Mouse (Mus musculus): ENCODE results near the gene Kif5a. TPM values are rescaled to one million over a fixed set of nuclear protein-coding genes. Genes with fewer than 3 reads are reported as not detected.

The Kif5a gene
- under 1 TPM; 0.23 to 0.53 TPM for total RNA-seq (2023)

DNA sequence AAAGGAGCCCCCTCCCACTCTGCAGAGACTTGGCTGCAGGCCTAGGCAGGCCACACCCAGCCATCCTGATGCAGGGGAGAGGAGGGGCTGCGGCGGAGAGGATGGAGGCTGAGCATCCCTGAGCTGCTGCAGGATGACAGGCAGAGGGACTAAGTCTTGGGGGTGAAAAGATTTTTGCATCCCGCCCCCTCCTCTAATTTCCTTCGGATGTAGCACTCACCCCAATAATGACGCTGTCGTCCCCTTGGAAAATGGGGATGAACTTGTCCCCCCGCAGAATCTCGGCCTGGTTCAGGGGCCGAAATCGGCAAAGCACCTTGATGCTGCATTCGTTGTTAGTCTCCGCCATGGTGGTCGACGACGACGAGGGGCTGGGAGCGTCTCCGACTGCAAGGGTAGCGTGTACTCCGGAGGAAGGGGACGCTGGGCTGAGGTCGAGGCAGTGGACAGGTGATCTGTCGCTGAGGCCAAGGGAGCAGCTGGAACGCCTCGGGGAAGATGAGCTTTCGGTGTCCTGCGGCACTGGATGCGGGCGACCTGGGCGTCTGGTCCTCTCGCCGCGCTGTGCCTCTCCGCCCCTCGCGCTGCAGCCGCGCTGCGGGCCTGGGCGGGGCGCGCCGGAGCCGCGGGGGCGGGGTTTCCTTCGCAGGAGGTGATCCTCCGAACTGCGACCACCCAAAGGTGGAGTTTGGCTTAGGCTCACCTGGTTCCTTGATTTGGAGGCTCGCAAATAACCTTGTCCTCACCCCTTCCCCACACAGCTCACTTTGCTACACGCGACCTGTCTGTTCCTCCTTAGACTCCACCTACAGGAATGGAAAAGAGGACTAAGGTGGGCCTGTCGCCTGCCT is at the start of gene Kif5a:
Gene Kif5a, minus strand, starts transcription at position 801 of the 851 bp plus-strand sequence.

DNA sequence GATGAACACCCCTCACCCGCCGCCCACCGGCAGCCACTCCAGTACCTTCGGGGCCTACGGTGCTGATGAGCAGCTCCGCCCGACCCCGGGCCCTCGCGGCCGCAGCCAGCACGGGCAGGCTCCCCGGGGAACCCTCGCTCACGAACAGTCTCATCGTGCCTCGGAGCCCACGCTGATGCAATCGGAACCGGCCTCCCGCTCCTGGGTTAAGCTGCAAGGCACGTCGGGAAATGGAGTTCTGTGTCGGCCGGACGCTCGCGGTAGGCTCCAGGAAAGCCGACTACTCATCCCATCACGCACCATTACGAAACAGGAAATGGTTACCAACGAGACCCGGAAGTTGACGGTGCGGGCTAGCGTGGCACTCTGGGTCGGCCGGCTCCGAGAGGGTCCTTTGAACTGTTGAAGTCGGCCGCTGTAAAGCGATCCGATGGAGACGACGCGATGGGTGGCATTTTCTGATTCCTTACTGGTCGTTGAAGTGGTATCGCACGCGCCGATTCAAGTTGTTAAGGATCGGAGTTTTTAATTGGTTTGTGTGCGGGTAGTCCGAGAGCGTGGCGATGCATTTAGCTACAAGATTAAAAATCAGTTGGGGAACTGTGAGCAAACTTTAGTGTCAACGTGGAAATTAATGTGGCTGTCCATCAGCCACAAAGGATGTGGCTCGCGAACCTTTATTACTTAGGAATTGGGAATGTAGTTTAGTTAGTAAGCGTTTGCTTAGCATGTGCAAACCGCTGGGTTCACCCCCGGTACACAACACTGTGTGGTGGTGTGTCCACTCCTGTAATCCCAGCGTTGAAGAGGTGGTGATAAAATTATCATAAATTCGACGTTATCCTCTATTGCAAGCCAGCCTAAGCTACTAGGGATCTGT is 48.6 kb upstream of the Kif5a start, which contains the start of gene Mars:
Gene Mars, minus strand, starts transcription at position 311 of the 880 bp plus-strand sequence.

GRCm38 (mm10) chr10:127288800-127289572 is 25.8 kb upstream of the Kif5a start, which contains the start of gene Mbd6:
Gene Mbd6, minus strand, starts transcription at chr10:127289018.

DNA sequence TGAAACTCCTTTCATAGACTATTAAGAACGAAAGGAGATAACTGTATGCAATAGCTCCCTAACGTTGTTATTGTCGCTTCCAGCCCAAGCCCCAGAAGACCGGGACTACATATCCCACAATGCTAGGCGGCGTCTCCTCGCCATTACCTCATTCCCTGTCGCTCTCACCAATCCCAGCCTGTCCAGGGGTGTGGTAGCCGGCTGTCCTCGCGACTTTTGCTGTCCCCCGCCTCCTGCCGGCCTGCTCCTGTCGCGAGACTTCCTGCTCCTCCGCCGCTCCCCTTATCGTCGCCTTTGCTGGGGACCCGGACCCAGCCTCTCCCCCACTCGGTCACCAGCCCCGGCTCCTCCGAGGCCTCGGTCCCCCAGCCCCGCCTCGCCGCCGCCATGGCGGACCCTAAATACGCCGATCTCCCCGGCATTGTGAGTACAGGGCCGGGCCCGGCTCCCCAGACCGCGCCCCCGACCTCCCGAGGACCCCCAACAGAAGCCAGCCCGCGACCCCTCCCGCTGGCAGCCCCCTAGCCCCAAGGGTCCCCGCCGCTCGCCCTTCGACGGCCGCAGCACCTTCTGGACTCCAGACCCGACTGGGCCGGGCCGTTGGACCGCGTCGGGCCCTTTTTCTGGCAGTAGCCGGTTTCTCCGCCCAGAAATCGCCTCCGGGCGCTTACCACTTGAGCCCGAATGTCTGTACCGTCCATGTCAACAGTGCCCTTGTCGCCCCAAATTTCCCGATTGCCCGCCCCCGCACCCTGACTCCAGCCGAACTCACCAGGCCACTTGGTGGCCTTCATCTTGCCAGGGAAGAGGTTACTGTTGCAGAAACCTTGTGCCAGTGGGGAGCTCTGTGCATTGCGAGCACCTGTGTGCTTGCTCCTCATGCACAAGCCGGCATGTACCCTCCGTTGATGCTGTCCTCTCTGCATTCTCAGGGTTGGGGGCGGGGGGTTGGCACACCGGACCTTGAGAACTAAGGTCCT is 3.3 kb upstream of the Kif5a start, which contains the start of gene Dctn2:
Gene Dctn2, plus strand, starts transcription at position 257 of the 980 bp plus-strand sequence.

GRCm38 (mm10) chr10:127211414-127211854 is 51.7 kb downstream of the Kif5a start, which contains the start of gene Pip4k2c:
Gene Pip4k2c, minus strand, starts transcription at chr10:127211585.

DNA sequence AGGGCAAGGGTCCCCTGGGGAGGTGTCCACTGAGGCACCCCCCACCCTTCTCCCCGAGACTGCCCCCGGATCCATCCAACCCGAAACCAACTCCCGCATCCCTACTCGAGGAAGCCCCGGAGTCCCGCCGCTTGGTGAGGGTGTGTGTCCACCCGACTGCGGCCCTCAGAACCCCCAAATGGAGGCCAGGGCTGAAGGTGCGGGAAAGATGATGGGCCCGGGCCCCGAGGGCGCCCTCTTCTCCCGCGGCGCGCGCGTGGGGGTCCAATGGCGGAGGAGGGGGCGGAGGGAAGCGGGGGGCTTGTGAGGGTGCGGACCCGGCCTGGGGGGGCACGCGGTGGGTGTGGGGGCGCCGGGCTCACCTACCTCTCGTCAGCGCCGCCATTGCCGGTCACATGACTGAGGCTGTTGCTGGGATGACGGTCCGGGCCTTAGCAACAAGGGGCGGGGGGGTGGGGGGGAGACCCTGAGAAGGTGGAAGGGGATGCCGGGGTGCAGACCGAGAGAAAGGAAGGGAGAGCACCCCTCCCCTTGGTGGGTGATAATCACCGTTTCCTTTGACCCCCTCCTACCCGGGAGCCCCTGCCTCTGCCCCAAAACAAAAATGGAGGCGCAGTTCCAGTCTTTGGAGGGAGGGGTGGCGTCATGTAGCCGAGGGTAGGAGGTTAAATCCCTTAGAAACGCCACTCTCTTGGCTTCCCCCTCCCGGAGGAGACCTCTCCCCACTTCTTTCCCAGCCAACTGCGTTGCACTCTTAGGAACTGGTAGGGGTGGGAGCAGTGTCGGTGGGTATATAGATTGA is 67.6 kb downstream of the Kif5a start, which contains the start of gene Dtx3:
Gene Dtx3, minus strand, starts transcription at position 401 of the 802 bp plus-strand sequence.

DNA sequence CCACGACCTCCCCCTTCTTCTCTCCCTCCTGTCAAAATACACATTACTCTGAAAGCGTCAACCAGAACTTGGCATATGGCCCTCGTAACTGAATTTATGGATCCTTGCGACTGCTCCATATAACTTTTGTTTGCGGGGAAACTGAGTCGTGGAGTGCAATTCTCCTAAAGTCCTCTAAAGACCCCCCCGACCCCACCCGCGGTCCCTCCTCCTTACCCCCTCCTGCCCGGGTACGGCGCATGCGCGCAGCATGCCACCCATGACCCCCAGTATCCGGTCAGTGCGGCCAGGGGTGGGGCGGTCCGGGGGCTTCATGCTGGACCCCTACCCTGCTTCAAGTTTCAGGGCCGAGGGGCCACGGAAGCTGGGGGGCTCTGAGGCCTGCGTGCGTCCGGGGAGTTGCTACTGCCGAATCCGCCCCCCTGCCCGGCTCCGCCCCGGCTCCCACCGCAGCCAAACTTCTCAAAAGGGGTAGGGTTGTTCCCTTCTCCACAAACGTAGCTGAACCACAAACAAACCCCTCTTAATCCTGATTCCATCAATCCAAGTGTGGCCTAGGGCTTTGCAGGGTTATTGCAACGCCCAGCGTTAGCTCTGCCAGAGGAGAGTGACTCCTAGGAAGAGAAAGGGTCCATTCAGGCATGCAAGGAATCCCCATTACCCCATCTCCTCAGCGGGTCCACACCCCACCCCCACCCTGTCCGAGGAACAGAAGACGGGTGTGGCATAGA is 73.3 kb downstream of the Kif5a start, which contains the start of gene Arhgef25:
Gene Arhgef25, minus strand, starts transcription at position 433 of the 731 bp plus-strand sequence.

GRCm38 (mm10) chr10:127179871-127180694 is 83.1 kb downstream of the Kif5a start, which contains the start of gene Slc26a10:
Gene Slc26a10, minus strand, starts transcription at chr10:127180645.

Other genes with a start within 250 kb of the Kif5a start
- 10 to 100 TPM; 20.4 to 24.3 TPM for gene Tsfm, start 232.5 kb downstream of the Kif5a start, total RNA-seq (2023)
- 10 to 100 TPM; 17.7 to 23.5 TPM for gene Mettl1, start 221.9 kb downstream of the Kif5a start, total RNA-seq (2023)
- gene Eef1akmt3, start 221.8 kb downstream of the Kif5a start, total RNA-seq (2023), result under 1 TPM in 1 of 2 experiments, not detected in 1; 0.20 TPM
- gene Cyp27b1, start 215.1 kb downstream of the Kif5a start, total RNA-seq (2023), result under 1 TPM; 0.49 to 0.74 TPM
- gene March9, start 203.2 kb downstream of the Kif5a start, total RNA-seq (2023), result 1 to 10 TPM; 3.4 to 3.8 TPM
- 100 to 1,000 TPM; 130 to 144 TPM for gene Cdk4, start 199.8 kb downstream of the Kif5a start, total RNA-seq (2023)
- 10 to 100 TPM; 18.8 to 26.9 TPM for gene Tspan31, start 193.1 kb downstream of the Kif5a start, total RNA-seq (2023)
- gene Agap2, start 188.1 kb downstream of the Kif5a start, total RNA-seq (2023), result 100 to 1,000 TPM in 1 of 2 experiments, 10 to 100 TPM in 1; 96.1 to 101 TPM
- 10 to 100 TPM; 79.7 to 83.4 TPM for gene Os9, start 142.2 kb downstream of the Kif5a start, total RNA-seq (2023)
- 100 to 1,000 TPM; 434 to 483 TPM for gene B4galnt1, start 98.1 kb downstream of the Kif5a start, total RNA-seq (2023)
- gene Slc26a10, start 82.7 kb downstream of the Kif5a start, total RNA-seq (2023), result not detected
- gene Arhgef25, start 73.3 kb downstream of the Kif5a start, total RNA-seq (2023), result 1 to 10 TPM in 1 of 2 experiments, not detected in 1; 1.1 TPM
- 10 to 100 TPM; 53.3 to 57.1 TPM for gene Dtx3, start 67.6 kb downstream of the Kif5a start, total RNA-seq (2023)
- 10 to 100 TPM; 58.1 to 60.8 TPM for gene Pip4k2c, start 51.8 kb downstream of the Kif5a start, total RNA-seq (2023)
- 100 to 1,000 TPM; 116 to 118 TPM for gene Dctn2, start 3.0 kb upstream of the Kif5a start, total RNA-seq (2023)
- gene Mbd6, start 25.7 kb upstream of the Kif5a start, total RNA-seq (2023), result 100 to 1,000 TPM; 106 to 117 TPM
- 10 to 100 TPM; 48.7 to 68.6 TPM for gene Mars, start 48.4 kb upstream of the Kif5a start, total RNA-seq (2023)
- gene Arhgap9, start 58.6 kb upstream of the Kif5a start, total RNA-seq (2023), result 100 to 1,000 TPM; 109 to 140 TPM
- gene Gli1, start 78.6 kb upstream of the Kif5a start, total RNA-seq (2023), result not detected
- gene Inhbe, start 91.1 kb upstream of the Kif5a start, total RNA-seq (2023), result not detected
- not detected for gene Inhbc, start 107.1 kb upstream of the Kif5a start, total RNA-seq (2023)
- gene R3hdm2, start 117.0 kb upstream of the Kif5a start, total RNA-seq (2023), result 100 to 1,000 TPM; 101 to 123 TPM
- 10 to 100 TPM in 1 of 2 experiments, 1 to 10 TPM in 1; 5.6 to 15.4 TPM for gene Stac3, start 238.3 kb upstream of the Kif5a start, total RNA-seq (2023)